Mouse (Mus musculus): ENCODE data around the gene Runx2. TPM values are rescaled to one million over a fixed set of nuclear protein-coding genes. Genes with fewer than 3 reads are reported as not detected.
A peak's percentile ranks its signal among the peaks of the same experiment; 100 is the strongest.

Gene Runx2
- polyA plus RNA-seq, 1 experiment from 2014 or later, result 3.0 TPM

DNA sequence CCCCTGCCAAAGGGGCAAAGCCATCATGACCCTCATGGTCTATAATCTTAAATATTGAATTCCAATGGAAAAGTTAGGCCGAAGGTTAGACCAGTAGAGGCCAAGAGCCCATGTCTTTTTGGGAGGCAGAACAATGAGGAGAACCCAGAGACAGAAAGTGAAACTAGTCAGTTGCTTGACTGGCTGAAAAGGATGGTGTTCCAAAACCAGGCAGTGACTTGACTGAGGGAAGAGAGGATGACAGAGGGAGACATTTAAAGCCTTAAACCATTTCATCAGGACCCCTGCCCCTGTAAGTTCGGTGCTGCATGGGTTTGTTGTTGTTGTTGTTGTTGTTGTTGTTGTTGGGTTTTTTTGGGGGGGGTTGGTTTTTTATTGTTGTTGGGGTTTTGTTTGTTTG lies 215.5 kb downstream of the Runx2 start:
- no peaks in the 10 kb centered on the region for H3K9me3 ChIP-seq (ENCODE audit: control insufficient read depth, low read length)
- no peaks in the 10 kb centered on the region for H3K27me3 ChIP-seq (ENCODE audit: control insufficient read depth, insufficient read depth, low read length)
- H3K9ac ChIP-seq (ENCODE audit: low read depth, low read length), result no peak overlapping the region
- no peak for DNase-seq (ENCODE audit: low spot score)
- H3K4me3 ChIP-seq (ENCODE audit: low read depth, low read length), result no peak overlapping the region
- ATAC-seq (ENCODE audit: low FRiP score), result no peak
- H3K27ac ChIP-seq (ENCODE audit: low read depth, low read length), result no peak overlapping the region
- no peaks in the 10 kb centered on the region for H3K36me3 ChIP-seq (ENCODE audit: control insufficient read depth, insufficient read depth, low read length)
- H3K4me2 ChIP-seq (replicated peaks; ENCODE audit: low read depth, low read length), result no peak overlapping the region
- WGBS, result 86% methylated on average over 2 of the region's 2 CpGs
- no peaks in the 10 kb centered on the region for H3K4me1 ChIP-seq (replicated peaks; ENCODE audit: control insufficient read depth, insufficient read depth, low read length)

DNA sequence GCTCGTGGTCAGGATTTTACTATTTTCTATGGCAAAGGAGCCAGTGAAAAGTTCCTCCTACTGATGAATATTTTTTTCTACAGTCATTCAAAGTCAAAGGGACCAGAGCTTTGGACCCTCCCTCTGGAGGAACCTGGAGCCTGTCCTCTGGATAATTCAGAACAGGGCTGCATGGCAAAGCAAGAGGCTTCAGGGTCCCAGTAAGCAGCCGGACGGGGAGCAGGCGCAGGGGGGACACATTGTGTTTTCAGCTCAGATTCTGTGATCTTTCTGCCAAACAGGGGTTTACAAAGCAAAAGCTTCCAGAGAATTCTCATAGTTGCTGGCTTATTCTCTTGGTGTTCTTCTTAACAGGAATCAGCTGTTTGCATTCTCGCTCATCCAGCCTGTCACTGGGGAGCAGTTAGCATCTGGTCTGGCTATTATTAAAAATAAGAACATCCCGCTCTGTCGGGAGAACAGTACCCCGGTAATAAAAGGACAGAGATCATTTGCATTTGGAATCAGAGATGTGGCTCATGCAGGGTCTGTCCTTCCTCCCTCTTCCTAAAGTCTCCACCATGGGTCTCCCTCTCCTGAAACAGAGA lies 216.6 kb downstream of the Runx2 start:
- no peaks in the 10 kb centered on the region for H3K27me3 ChIP-seq (ENCODE audit: control insufficient read depth, insufficient read depth, low read length)
- no peaks in the 10 kb centered on the region for H3K36me3 ChIP-seq (ENCODE audit: control insufficient read depth, insufficient read depth, low read length)
- no peaks in the 10 kb centered on the region for H3K9me3 ChIP-seq (ENCODE audit: control insufficient read depth, low read length)
- no peak overlapping the region for H3K4me2 ChIP-seq (replicated peaks; ENCODE audit: low read depth, low read length)
- no peaks in the 10 kb centered on the region for H3K4me1 ChIP-seq (replicated peaks; ENCODE audit: control insufficient read depth, insufficient read depth, low read length)
- no peak overlapping the region for H3K27ac ChIP-seq (ENCODE audit: low read depth, low read length)
- WGBS, result 59% methylated on average over 8 of the region's 8 CpGs
- no peak overlapping the region for H3K4me3 ChIP-seq (ENCODE audit: low read depth, low read length)
- no peak overlapping the region for H3K9ac ChIP-seq (ENCODE audit: low read depth, low read length)
- DNase-seq (ENCODE audit: low spot score), result no peak
- ATAC-seq (ENCODE audit: low FRiP score), result no peak

GRCm38 (mm10) chr17:44592737-44593090 lies 221.9 kb downstream of the Runx2 start:
- Histone ChIP-seq H3K27me3 (ENCODE audit: control insufficient read depth, insufficient read depth, low read length) (no peaks in the 10 kb centered on the region), H3K27ac (ENCODE audit: low read depth, low read length) (no peak overlapping the region), H3K36me3 (ENCODE audit: control insufficient read depth, insufficient read depth, low read length) (no peaks in the 10 kb centered on the region), H3K9ac (ENCODE audit: low read depth, low read length) (no peak overlapping the region), H3K4me3 (ENCODE audit: low read depth, low read length) (no peak overlapping the region), H3K4me2 (replicated peaks; ENCODE audit: low read depth, low read length) (no peak overlapping the region), H3K4me1 (replicated peaks; ENCODE audit: control insufficient read depth, insufficient read depth, low read length) (no peaks in the 10 kb centered on the region), H3K9me3 (ENCODE audit: control insufficient read depth, low read length) (no peaks in the 10 kb centered on the region)
- no peak for ATAC-seq (ENCODE audit: low FRiP score)
- 89% methylated on average over 6 of the region's 6 CpGs for WGBS
- DNase-seq (ENCODE audit: low spot score), result no peak

DNA sequence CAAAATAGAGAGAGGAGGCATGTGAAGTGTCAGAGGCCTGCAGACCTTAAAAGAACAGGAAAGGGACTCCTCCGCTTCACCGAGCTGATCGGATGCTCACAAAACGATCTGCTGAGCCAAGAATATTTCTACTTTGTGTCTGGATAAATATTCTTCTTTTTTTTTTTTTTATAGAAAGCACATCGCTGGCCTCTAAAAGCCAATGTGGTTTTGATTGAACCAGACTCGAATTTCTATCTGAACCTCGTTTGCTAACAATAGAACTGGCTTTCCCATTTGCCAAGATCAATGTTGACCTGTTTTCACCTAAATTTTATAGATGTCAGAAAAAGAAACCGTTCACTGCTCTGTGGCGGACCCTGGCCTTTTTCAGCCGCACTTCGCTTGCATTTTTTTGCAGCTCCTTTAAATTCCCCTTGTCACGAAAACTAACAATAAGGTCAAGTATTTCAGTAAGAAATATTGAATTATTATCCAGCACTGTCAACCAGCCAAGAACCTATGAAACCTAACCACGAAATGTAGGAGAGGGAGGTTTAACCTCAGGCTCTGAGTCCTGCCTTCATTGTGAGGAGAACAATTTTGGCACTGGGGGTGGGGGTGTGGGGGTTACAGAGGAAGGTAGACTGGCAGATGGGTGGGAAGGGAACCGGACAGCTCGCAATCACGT lies 222.4 kb downstream of the Runx2 start:
- ATAC-seq (ENCODE audit: low FRiP score) (no peak), DNase-seq (ENCODE audit: low spot score) (no peak)
- Histone ChIP-seq H3K4me3 (ENCODE audit: low read depth, low read length) (no peak overlapping the region), H3K9ac (ENCODE audit: low read depth, low read length) (no peak overlapping the region), H3K4me2 (replicated peaks; ENCODE audit: low read depth, low read length) (no peak overlapping the region), H3K27ac (ENCODE audit: low read depth, low read length) (no peak overlapping the region), H3K4me1 (replicated peaks; ENCODE audit: control insufficient read depth, insufficient read depth, low read length) (no peaks in the 10 kb centered on the region), H3K9me3 (ENCODE audit: control insufficient read depth, low read length) (no peaks in the 10 kb centered on the region), H3K27me3 (ENCODE audit: control insufficient read depth, insufficient read depth, low read length) (no peaks in the 10 kb centered on the region), H3K36me3 (ENCODE audit: control insufficient read depth, insufficient read depth, low read length) (no peaks in the 10 kb centered on the region)
- 85% methylated on average over 16 of the region's 16 CpGs for WGBS

DNA sequence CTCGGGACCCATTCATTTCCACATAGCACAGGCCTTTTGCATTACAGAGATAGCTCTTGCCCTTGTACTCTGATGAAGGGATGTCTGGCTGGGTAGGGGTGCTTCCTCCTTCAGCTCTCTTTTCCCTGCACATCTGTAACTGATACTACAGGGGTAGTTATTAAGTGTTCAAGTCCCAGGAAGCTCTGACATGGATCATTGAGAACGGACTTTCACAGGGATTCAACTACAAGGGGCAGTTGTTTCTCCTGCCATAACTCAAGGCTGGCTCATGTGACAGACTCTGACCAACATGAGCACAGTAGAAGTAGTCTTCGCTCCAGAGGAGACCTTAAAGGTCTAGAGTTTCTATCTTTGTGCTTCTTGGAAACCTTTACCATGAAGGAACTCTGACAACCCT lies 226.1 kb downstream of the Runx2 start:
- Histone ChIP-seq H3K9me3 (ENCODE audit: control insufficient read depth, low read length) (no peaks in the 10 kb centered on the region), H3K36me3 (ENCODE audit: control insufficient read depth, insufficient read depth, low read length) (no peaks in the 10 kb centered on the region), H3K4me2 (replicated peaks; ENCODE audit: low read depth, low read length) (no peak overlapping the region), H3K27me3 (ENCODE audit: control insufficient read depth, insufficient read depth, low read length) (no peaks in the 10 kb centered on the region), H3K4me1 (replicated peaks; ENCODE audit: control insufficient read depth, insufficient read depth, low read length) (no peaks in the 10 kb centered on the region), H3K4me3 (ENCODE audit: low read depth, low read length) (no peak overlapping the region), H3K27ac (ENCODE audit: low read depth, low read length) (no peak overlapping the region), H3K9ac (ENCODE audit: low read depth, low read length) (no peak overlapping the region)
- DNase-seq (ENCODE audit: low spot score) (no peak), ATAC-seq (ENCODE audit: low FRiP score) (no peak)
- 67% methylated on average over 3 of the region's 3 CpGs for WGBS

GRCm38 (mm10) chr17:44588020-44588419 lies 226.6 kb downstream of the Runx2 start:
- Histone ChIP-seq H3K4me1 (replicated peaks; ENCODE audit: control insufficient read depth, insufficient read depth, low read length) (no peaks in the 10 kb centered on the region), H3K9ac (ENCODE audit: low read depth, low read length) (no peak overlapping the region), H3K4me3 (ENCODE audit: low read depth, low read length) (no peak overlapping the region), H3K27ac (ENCODE audit: low read depth, low read length) (no peak overlapping the region), H3K9me3 (ENCODE audit: control insufficient read depth, low read length) (no peaks in the 10 kb centered on the region), H3K4me2 (replicated peaks; ENCODE audit: low read depth, low read length) (no peak overlapping the region), H3K36me3 (ENCODE audit: control insufficient read depth, insufficient read depth, low read length) (no peaks in the 10 kb centered on the region), H3K27me3 (ENCODE audit: control insufficient read depth, insufficient read depth, low read length) (no peaks in the 10 kb centered on the region)
- ATAC-seq (ENCODE audit: low FRiP score) (no peak), DNase-seq (ENCODE audit: low spot score) (peak; percentile 20)
- WGBS, result 11% methylated on average over 3 of the region's 3 CpGs

- Histone ChIP-seq H3K4me1 (replicated peaks; ENCODE audit: control insufficient read depth, insufficient read depth, low read length) (no peaks in the 10 kb centered on the region), H3K9ac (ENCODE audit: low read depth, low read length) (no peak overlapping the region), H3K4me2 (replicated peaks; ENCODE audit: low read depth, low read length) (no peak overlapping the region), H3K9me3 (ENCODE audit: control insufficient read depth, low read length) (no peaks in the 10 kb centered on the region), H3K36me3 (ENCODE audit: control insufficient read depth, insufficient read depth, low read length) (no peaks in the 10 kb centered on the region), H3K27me3 (ENCODE audit: control insufficient read depth, insufficient read depth, low read length) (no peaks in the 10 kb centered on the region), H3K27ac (ENCODE audit: low read depth, low read length) (no peak overlapping the region), H3K4me3 (ENCODE audit: low read depth, low read length) (no peak overlapping the region)
- no peak for DNase-seq (ENCODE audit: low spot score)
- WGBS, result 84% methylated on average over 3 of the region's 3 CpGs
- ATAC-seq (ENCODE audit: low FRiP score), result no peak
These were observed 228.4 kb downstream of the Runx2 start for GRCm38 (mm10) chr17:44586196-44586595.

- no peak overlapping the region for H3K27ac ChIP-seq (ENCODE audit: low read depth, low read length)
- DNase-seq (ENCODE audit: low spot score) (no peak), ATAC-seq (ENCODE audit: low FRiP score) (no peak)
- H3K4me2 ChIP-seq (replicated peaks; ENCODE audit: low read depth, low read length), result no peak overlapping the region
- no peaks in the 10 kb centered on the region for H3K4me1 ChIP-seq (replicated peaks; ENCODE audit: control insufficient read depth, insufficient read depth, low read length)
- H3K4me3 ChIP-seq (ENCODE audit: low read depth, low read length), result no peak overlapping the region
- H3K27me3 ChIP-seq (ENCODE audit: control insufficient read depth, insufficient read depth, low read length), result no peaks in the 10 kb centered on the region
- H3K9ac ChIP-seq (ENCODE audit: low read depth, low read length), result no peak overlapping the region
- 89% methylated on average over 6 of the region's 6 CpGs for whole genome bisulfite sequencing
- no peaks in the 10 kb centered on the region for H3K9me3 ChIP-seq (ENCODE audit: control insufficient read depth, low read length)
- no peaks in the 10 kb centered on the region for H3K36me3 ChIP-seq (ENCODE audit: control insufficient read depth, insufficient read depth, low read length)
These were observed 229.8 kb downstream of the Runx2 start for GRCm38 (mm10) chr17:44584781-44585180.

DNA sequence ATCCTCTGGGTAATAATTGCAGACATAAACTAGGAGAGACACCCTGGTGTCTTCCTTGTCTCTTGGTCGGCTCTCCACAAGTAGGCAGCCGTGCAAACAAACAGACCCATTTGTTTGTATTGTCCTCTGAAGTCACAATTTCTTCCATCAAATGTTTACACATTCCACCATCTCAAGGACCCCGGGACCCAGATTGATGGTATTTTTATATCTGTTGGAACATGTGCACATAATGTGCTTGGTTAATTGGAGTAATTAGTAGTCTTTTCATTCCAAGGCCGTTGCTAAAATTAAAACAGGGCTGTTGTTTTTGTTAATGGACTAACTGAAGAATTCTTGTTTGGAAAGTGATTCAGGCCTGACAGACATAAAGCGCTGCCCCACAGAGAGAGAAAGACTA lies 236.8 kb downstream of the Runx2 start:
- ATAC-seq (ENCODE audit: low FRiP score) (no peak), DNase-seq (ENCODE audit: low spot score) (no peak)
- no peaks in the 10 kb centered on the region for H3K9me3 ChIP-seq (ENCODE audit: control insufficient read depth, low read length)
- no peak overlapping the region for H3K4me3 ChIP-seq (ENCODE audit: low read depth, low read length)
- 71% methylated on average over 5 of the region's 5 CpGs for WGBS
- no peak overlapping the region for H3K27ac ChIP-seq (ENCODE audit: low read depth, low read length)
- no peak overlapping the region for H3K9ac ChIP-seq (ENCODE audit: low read depth, low read length)
- H3K27me3 ChIP-seq (ENCODE audit: control insufficient read depth, insufficient read depth, low read length), result no peaks in the 10 kb centered on the region
- no peaks in the 10 kb centered on the region for H3K36me3 ChIP-seq (ENCODE audit: control insufficient read depth, insufficient read depth, low read length)
- H3K4me1 ChIP-seq (replicated peaks; ENCODE audit: control insufficient read depth, insufficient read depth, low read length), result no peaks in the 10 kb centered on the region
- no peak overlapping the region for H3K4me2 ChIP-seq (replicated peaks; ENCODE audit: low read depth, low read length)
